Mouse (Mus musculus): ENCODE data around the gene Cdc25a.

Cdc25a gene

GRCm38 (mm10) chr9:109894413-109895090 lies 19.2 kb downstream of the Cdc25a start:
- DNase-seq: peak; percentile 49 to 57

DNA sequence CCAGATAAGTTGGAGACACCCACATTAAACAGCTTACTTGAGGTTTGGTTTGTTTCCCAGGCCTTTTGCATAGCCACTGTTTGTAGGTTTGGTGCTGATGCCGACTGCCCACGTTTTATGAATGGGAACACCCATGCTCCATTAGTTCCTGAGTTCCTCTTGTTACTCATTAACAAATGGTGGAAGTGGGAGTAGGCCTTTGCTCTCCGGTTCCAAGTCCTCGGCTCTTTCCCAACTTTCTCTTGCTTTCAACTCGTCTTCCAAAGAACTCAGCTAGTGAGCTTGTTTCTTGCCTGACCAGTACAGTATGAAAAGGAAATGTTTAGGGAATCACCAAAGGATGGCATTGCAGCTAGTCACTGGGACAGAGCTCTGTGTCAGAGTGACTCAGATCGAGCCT lies 20.2 kb downstream of the Cdc25a start:
- DNase-seq: no peak

- no peak for DNase-seq
Observed at GRCm38 (mm10) chr9:109896253-109897150, 21.1 kb downstream of the Cdc25a start.

- DNase-seq: no peak
Observed at GRCm38 (mm10) chr9:109898027-109898426, 22.6 kb downstream of the Cdc25a start.

- DNase-seq: no peak
Observed at GRCm38 (mm10) chr9:109899361-109899760, 24.0 kb downstream of the Cdc25a start.

GRCm38 (mm10) chr9:109899774-109900173 lies 24.4 kb downstream of the Cdc25a start:
- DNase-seq: no peak

- DNase-seq: no peak
Observed at GRCm38 (mm10) chr9:109900604-109901003, 25.2 kb downstream of the Cdc25a start.

DNA sequence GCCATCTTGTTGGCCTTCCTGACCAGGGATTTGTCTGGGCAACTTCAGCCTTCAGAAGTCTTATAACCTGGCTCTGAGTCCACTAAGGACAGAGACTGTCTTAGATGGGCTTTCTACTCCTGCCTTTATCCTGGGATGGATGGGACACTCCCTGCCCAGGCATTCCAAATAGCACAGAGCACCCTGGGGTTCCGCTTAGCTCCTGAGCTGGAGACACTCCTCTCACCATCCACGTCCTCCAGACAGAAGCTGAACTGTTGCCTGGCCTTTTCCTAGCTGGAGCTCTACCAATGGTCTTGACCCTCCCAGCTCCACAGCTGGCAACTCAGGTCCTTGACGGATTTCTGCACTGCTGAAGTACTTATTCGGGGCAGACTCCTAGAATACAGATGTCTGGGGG lies 26.9 kb downstream of the Cdc25a start:
- DNase-seq: no peak

GRCm38 (mm10) chr9:109902740-109903139 lies 27.4 kb downstream of the Cdc25a start:
- no peak for DNase-seq

DNA sequence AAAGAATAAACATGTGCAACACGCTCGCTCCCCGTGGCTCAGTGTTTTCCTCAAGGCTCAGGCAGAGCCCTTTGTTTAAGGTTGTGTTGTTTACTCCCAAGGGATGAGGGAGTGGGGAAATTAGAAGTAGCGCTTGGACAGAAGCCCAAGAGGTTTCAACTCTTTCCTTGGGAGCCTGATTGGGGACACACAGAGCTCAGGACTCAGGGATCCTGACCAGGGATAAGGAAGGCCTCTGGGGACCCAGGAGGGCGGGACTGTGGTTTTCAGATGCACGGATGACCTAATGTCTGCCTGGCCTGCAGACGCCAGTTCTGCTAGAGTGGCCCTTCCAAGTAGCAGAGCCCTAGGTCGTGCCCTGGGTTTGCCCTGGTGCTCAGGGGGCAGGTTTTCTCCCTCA lies 31.9 kb downstream of the Cdc25a start:
- no peak for DNase-seq

- DNase-seq: no peak
Observed at GRCm38 (mm10) chr9:109907774-109908465, 32.5 kb downstream of the Cdc25a start.

GRCm38 (mm10) chr9:109909102-109909501 lies 33.7 kb downstream of the Cdc25a start:
- DNase-seq: no peak

DNA sequence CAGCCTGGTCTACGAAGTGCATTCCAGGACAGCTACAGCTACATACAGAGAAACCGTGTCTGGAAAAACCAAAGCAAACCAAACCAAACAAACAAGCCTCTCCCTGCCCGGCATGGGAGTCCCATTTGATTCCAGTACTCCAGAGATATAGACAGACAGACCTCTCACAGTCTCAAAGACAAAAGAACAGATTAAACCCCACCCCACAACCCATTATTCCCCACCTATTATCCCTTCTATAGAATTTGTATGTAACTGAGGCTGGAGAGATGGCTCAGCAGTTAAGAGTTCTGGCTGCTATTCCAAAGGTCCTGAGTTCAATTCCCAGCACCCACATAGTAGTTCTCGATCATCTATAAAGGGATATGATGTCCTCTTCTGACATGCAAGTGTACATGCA lies 34.5 kb downstream of the Cdc25a start:
- DNase-seq: no peak

DNA sequence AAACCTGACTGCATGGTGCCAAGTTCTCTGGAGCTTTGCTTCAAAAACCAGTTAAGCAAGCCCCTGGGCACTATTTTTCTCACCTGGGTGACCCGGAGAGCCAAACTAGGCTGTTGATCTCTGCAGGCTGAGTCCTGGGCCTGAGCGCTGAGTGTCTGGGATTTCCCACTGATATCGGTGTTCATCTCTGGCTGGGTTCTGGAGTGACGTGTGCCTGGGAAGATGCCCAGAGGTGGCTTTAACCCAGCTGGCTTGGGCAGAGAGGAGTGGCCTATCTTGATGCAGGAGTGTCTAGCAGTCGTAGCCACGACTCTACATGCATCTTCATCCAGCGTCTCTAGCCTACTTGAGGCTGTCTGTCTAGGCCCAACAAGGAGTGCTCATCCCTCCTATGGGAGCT lies 36.4 kb downstream of the Cdc25a start:
- DNase-seq: no peak

DNA sequence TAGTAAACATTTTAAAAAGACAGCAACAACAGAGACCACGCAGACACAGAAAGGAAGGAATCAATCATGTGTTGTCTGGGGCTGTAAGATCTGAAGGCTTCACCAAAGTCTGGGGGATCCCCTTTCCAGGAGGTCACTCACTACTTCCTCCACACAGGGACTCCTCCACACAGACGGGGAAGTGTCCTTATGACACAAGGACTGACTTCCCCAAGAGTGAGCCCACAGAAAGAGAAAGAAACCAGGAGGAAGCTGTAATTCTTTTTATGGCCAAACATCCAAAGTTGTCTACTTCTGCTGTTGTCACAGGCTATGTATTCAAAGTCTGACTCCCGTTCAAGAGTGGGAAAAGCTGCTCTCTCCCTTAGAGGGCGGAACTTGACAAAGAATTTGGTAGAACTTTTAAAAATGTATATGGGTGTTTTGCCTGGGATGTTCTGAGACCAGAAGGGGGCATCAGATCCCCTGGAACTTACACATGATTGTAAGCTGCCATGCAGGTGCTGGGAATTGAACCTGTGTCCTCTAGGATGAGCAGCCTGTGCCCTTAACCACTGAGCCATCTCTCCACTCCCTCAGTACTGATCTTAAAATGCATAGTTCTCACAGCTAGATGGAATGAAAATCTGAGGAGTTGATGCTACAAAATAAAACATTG lies 39.0 kb downstream of the Cdc25a start:
- DNase-seq: no peak

DNA sequence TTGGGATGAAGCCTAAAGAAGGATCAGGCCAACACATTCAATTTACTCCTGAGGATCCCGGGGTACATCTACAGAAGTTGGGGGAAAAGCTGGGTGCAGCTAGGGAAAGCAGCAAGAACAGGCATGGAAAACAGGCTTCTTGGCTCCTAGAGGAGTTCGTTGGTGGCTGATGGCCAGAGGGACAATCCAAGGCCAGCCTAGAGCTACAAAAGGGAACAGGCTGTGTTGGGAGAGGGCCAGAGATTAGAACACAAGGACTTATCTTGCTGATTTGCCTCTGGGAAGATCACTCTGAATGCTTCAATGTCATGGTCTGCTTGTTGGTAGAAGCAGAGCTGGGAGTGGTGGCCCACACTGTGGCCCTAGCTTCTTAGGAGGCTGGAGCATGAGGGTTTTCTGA lies 42.6 kb downstream of the Cdc25a start:
- DNase-seq: no peak

- no peak for DNase-seq
Observed at GRCm38 (mm10) chr9:109929131-109929530, 53.8 kb downstream of the Cdc25a start.

GRCm38 (mm10) chr9:109930063-109930462 lies 54.7 kb downstream of the Cdc25a start:
- DNase-seq: no peak

DNA sequence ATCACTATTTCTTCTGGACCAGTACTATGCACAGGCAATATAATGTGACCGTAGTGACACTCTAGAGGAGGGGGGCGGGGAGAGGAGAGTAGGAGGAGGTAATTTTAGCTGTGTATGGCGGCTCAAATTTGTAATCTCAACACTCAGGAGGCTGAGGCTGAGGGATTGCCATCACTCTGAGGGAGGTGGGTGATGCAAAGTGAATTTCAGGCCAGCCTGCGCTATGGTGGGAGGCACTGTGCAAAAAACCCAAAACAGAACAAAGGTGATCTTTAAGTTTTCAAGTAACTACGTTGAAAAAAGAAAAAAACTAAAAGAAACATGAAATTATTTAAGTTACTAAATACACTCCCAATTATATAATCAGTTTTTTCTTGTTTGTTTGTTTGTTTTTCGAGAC lies 55.4 kb downstream of the Cdc25a start:
- no peak for DNase-seq

GRCm38 (mm10) chr9:109931257-109932171 lies 56.1 kb downstream of the Cdc25a start, which contains the start of gene Map4:
Map4 (plus strand) TSS chr9:109931460.
- DNase-seq: peak; percentile 97 to 99

GRCm38 (mm10) chr9:109932361-109932755 lies 57.0 kb downstream of the Cdc25a start:
- no peak for DNase-seq

Data from thymus, postnatal 36 days (tissue).